Mouse (Mus musculus): ENCODE measurements around the gene Krt84. TPM values are rescaled to one million over a fixed set of nuclear protein-coding genes. Genes with fewer than 3 reads are reported as not detected.

Krt84 gene
- polyA plus RNA-seq, 1 experiment, result not detected

GRCm38 (mm10) chr15:101506896-101507758 lies 25.5 kb downstream of the Krt84 start:
- peaks cover 13% of the 10 kb centered on the region for H3K4me1 ChIP-seq (ENCODE audit: control insufficient read depth, insufficient read depth, low read length)
- no peak overlapping the region for H3K4me3 ChIP-seq (ENCODE audit: insufficient read depth, low read length)
- no peak for TF ChIP-seq CTCF (IDR thresholded peaks at IDR 0.05; ENCODE audit: low read depth, low read length)
- TF ChIP-seq POLR2A (IDR thresholded peaks at IDR 0.05; ENCODE audit: borderline replicate concordance, low read depth, low read length), result no peak
- no peak overlapping the region for H3K27ac ChIP-seq (ENCODE audit: insufficient read depth, low read depth, low read length)

GRCm38 (mm10) chr15:101497181-101497580 lies 35.4 kb downstream of the Krt84 start:
- no peaks in the 10 kb centered on the region for H3K4me1 ChIP-seq (ENCODE audit: control insufficient read depth, insufficient read depth, low read length)
- no peak for TF ChIP-seq POLR2A (IDR thresholded peaks at IDR 0.05; ENCODE audit: borderline replicate concordance, low read depth, low read length)
- peak; percentile 60; the same call in 1 of the 2 replicates for TF ChIP-seq CTCF (IDR thresholded peaks at IDR 0.05; ENCODE audit: low read depth, low read length)
- H3K27ac ChIP-seq (ENCODE audit: insufficient read depth, low read depth, low read length), result no peak overlapping the region
- no peak overlapping the region for H3K4me3 ChIP-seq (ENCODE audit: insufficient read depth, low read length)

- H3K4me3 ChIP-seq (ENCODE audit: insufficient read depth, low read length), result no peak overlapping the region
- no peaks in the 10 kb centered on the region for H3K4me1 ChIP-seq (ENCODE audit: control insufficient read depth, insufficient read depth, low read length)
- H3K27ac ChIP-seq (ENCODE audit: insufficient read depth, low read depth, low read length), result no peak overlapping the region
- TF ChIP-seq CTCF (IDR thresholded peaks at IDR 0.05; ENCODE audit: low read depth, low read length), result no peak
- no peak for TF ChIP-seq POLR2A (IDR thresholded peaks at IDR 0.05; ENCODE audit: borderline replicate concordance, low read depth, low read length)
Measured at GRCm38 (mm10) chr15:101495266-101495665, 37.4 kb downstream of the Krt84 start.

- Histone ChIP-seq H3K27ac (ENCODE audit: insufficient read depth, low read depth, low read length) (no peak overlapping the region), H3K4me3 (ENCODE audit: insufficient read depth, low read length) (no peak overlapping the region), H3K4me1 (ENCODE audit: control insufficient read depth, insufficient read depth, low read length) (no peaks in the 10 kb centered on the region)
- TF ChIP-seq CTCF (IDR thresholded peaks at IDR 0.05; ENCODE audit: low read depth, low read length) (no peak), POLR2A (IDR thresholded peaks at IDR 0.05; ENCODE audit: borderline replicate concordance, low read depth, low read length) (no peak)
Measured at GRCm38 (mm10) chr15:101494203-101494602, 38.4 kb downstream of the Krt84 start.

- Histone ChIP-seq H3K4me1 (ENCODE audit: control insufficient read depth, insufficient read depth, low read length) (no peaks in the 10 kb centered on the region), H3K4me3 (ENCODE audit: insufficient read depth, low read length) (no peak overlapping the region), H3K27ac (ENCODE audit: insufficient read depth, low read depth, low read length) (no peak overlapping the region)
- no peak for TF ChIP-seq POLR2A (IDR thresholded peaks at IDR 0.05; ENCODE audit: borderline replicate concordance, low read depth, low read length)
Measured at GRCm38 (mm10) chr15:101493713-101494112, 38.9 kb downstream of the Krt84 start.

GRCm38 (mm10) chr15:101492718-101493117 lies 39.9 kb downstream of the Krt84 start:
- Histone ChIP-seq H3K4me3 (ENCODE audit: insufficient read depth, low read length) (no peak overlapping the region), H3K27ac (ENCODE audit: insufficient read depth, low read depth, low read length) (no peak overlapping the region), H3K4me1 (ENCODE audit: control insufficient read depth, insufficient read depth, low read length) (no peaks in the 10 kb centered on the region)
- no peak for TF ChIP-seq POLR2A (IDR thresholded peaks at IDR 0.05; ENCODE audit: borderline replicate concordance, low read depth, low read length)
- no peak for TF ChIP-seq CTCF (IDR thresholded peaks at IDR 0.05; ENCODE audit: low read depth, low read length)

- TF ChIP-seq CTCF (IDR thresholded peaks at IDR 0.05; ENCODE audit: low read depth, low read length), result no peak
- TF ChIP-seq POLR2A (IDR thresholded peaks at IDR 0.05; ENCODE audit: borderline replicate concordance, low read depth, low read length), result no peak
- Histone ChIP-seq H3K27ac (ENCODE audit: insufficient read depth, low read depth, low read length) (no peak within 1 kb of the TSS), H3K4me1 (ENCODE audit: control insufficient read depth, insufficient read depth, low read length) (no peaks in the 10 kb centered on the region), H3K4me3 (ENCODE audit: insufficient read depth, low read length) (no peak within 1 kb of the TSS)
Measured at GRCm38 (mm10) chr15:101491431-101491830, 41.2 kb downstream of the Krt84 start, which contains the start of gene Krt83. Gene Krt83, minus strand, starts transcription at chr15:101491512.

GRCm38 (mm10) chr15:101485911-101486635 lies 46.5 kb downstream of the Krt84 start:
- H3K4me1 ChIP-seq (ENCODE audit: control insufficient read depth, insufficient read depth, low read length), result no peaks in the 10 kb centered on the region; the same call in 1 of the 2 replicates
- H3K4me3 ChIP-seq (ENCODE audit: insufficient read depth, low read length), result no peak overlapping the region
- no peak overlapping the region for H3K27ac ChIP-seq (ENCODE audit: insufficient read depth, low read depth, low read length)
- TF ChIP-seq CTCF (IDR thresholded peaks at IDR 0.05; ENCODE audit: low read depth, low read length), result no peak
- no peak for TF ChIP-seq POLR2A (IDR thresholded peaks at IDR 0.05; ENCODE audit: borderline replicate concordance, low read depth, low read length)

- Histone ChIP-seq H3K4me3 (ENCODE audit: insufficient read depth, low read length) (no peak overlapping the region), H3K4me1 (ENCODE audit: control insufficient read depth, insufficient read depth, low read length) (no peaks in the 10 kb centered on the region; the same call in 1 of the 2 replicates), H3K27ac (ENCODE audit: insufficient read depth, low read depth, low read length) (no peak overlapping the region)
- TF ChIP-seq CTCF (IDR thresholded peaks at IDR 0.05; ENCODE audit: low read depth, low read length), result no peak
- no peak for TF ChIP-seq POLR2A (IDR thresholded peaks at IDR 0.05; ENCODE audit: borderline replicate concordance, low read depth, low read length)
Measured at GRCm38 (mm10) chr15:101484939-101485338, 47.7 kb downstream of the Krt84 start.

- Histone ChIP-seq H3K27ac (ENCODE audit: insufficient read depth, low read depth, low read length) (no peak overlapping the region), H3K4me1 (ENCODE audit: control insufficient read depth, insufficient read depth, low read length) (no peaks in the 10 kb centered on the region; the same call in 1 of the 2 replicates), H3K4me3 (ENCODE audit: insufficient read depth, low read length) (no peak overlapping the region)
- no peak for TF ChIP-seq CTCF (IDR thresholded peaks at IDR 0.05; ENCODE audit: low read depth, low read length)
- TF ChIP-seq POLR2A (IDR thresholded peaks at IDR 0.05; ENCODE audit: borderline replicate concordance, low read depth, low read length), result no peak
Measured at GRCm38 (mm10) chr15:101483646-101484045, 49.0 kb downstream of the Krt84 start.
